Mouse (Mus musculus): ENCODE measurements around the gene Olfr288. TPM values are rescaled to one million over a fixed set of nuclear protein-coding genes. Genes with fewer than 3 reads are reported as not detected.
A peak's percentile ranks its signal among the peaks of the same experiment; 100 is the strongest.

Gene Olfr288
- polyA plus RNA-seq, 1 experiment from 2014 or later, result not detected

DNA sequence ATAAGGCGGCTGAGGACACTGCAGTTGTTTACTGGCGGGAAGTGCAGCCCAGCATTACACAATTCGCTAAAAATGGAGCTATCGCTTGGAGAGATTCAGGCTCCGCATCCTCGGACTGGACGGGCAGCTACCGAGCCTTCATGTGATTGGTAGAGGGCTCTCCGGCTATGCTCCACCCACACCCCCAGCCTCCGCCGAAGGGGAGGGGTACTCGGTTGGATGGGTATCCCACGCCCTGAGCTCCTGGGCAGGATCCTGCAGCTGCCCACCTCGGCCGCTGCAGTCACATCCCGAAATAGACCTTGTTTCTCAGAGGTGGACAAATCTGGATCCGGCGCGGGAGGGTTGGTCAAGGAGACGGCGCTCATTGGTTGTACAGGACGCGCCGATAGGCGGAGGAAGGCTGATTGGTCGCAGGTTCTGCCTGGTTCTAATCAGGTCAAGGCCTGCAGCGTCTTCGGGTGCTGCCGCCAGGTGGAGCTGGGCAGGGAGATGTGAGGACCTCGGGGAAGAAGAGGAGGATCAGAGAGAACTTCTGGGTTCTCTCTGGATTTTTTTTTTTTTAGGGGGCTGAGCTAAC is 14.1 kb downstream of the Olfr288 start:
- ATAC-seq, result peak; percentile 98
- Histone ChIP-seq H3K27me3 (peaks cover 22% of the 10 kb centered on the region), H3K4me2 (replicated peaks) (peak overlapping the region; percentile 73), H3K4me3 (replicated peaks) (peak overlapping the region; percentile 50), H3K27ac (peak overlapping the region; percentile 76), H3K4me1 (replicated peaks) (peaks cover 9% of the 10 kb centered on the region), H3K36me3 (no peaks in the 10 kb centered on the region), H3K9me3 (no peaks in the 10 kb centered on the region), H3K9ac (replicated peaks) (peak overlapping the region; percentile 63)
- WGBS, result under 1% methylated on average over 30 of the region's 30 CpGs

DNA sequence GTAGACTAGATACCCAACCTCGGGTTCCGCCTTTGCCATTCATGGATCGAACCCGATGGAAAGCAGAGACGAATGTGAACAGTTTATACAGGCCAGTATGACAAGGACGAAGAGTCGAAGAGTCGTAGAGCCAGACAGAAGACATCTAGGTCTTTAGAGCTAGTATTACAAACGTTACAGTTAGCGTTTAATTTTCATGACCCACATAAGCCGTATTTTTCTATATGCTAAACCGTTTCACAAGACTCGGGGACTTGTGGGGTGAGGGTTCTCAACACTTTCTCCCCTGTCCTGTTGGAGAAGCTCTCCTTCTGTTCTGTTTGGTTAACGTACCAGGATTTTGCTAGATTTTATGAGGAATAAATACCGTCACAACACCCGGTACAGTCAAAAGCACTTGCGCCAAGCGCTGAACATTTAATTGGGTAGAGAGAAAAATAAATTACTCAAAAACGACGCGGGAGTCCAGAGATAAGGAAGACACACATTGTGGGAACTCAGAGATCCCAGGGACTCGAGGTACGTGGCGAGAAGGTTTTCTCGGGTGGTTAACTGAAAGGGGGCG is 14.7 kb downstream of the Olfr288 start:
- WGBS, result 4% methylated on average over 26 of the region's 26 CpGs
- H3K4me3 ChIP-seq (replicated peaks), result peak overlapping the region; percentile 50
- H3K27ac ChIP-seq, result peak overlapping the region; percentile 76
- peaks cover 9% of the 10 kb centered on the region for H3K4me1 ChIP-seq (replicated peaks)
- peak overlapping the region; percentile 63 for H3K9ac ChIP-seq (replicated peaks)
- H3K9me3 ChIP-seq, result no peaks in the 10 kb centered on the region
- ATAC-seq, result no peak
- H3K4me2 ChIP-seq (replicated peaks), result peak overlapping the region; percentile 73
- no peaks in the 10 kb centered on the region for H3K36me3 ChIP-seq
- H3K27me3 ChIP-seq, result peaks cover 26% of the 10 kb centered on the region

DNA sequence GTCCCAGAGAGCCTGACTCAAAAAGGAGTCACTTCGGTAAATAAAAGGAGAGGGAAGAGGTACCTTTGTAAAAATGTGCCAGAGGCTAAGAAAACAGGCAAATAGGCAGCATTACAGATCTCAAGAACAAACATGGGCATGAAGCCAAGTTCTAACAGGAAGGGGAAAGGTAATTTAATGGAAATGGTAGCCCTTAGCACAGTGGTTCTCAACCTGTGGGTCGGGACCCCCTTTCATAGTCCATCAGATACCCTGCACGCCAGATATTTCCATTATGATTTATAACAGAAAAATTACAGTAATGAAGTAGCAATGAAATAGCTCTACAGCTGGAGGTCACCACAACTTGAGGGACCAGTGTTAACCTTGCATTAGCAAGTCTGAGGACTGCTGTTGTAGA is 18.0 kb downstream of the Olfr288 start:
- Histone ChIP-seq H3K27me3 (peaks cover 32% of the 10 kb centered on the region), H3K4me1 (replicated peaks) (peaks cover 19% of the 10 kb centered on the region), H3K36me3 (no peaks in the 10 kb centered on the region), H3K4me3 (replicated peaks) (no peak overlapping the region), H3K4me2 (replicated peaks) (no peak overlapping the region), H3K9ac (replicated peaks) (no peak overlapping the region), H3K9me3 (no peaks in the 10 kb centered on the region), H3K27ac (no peak overlapping the region)
- no peak for ATAC-seq
- WGBS, result 78% methylated on average over 3 of the region's 3 CpGs

DNA sequence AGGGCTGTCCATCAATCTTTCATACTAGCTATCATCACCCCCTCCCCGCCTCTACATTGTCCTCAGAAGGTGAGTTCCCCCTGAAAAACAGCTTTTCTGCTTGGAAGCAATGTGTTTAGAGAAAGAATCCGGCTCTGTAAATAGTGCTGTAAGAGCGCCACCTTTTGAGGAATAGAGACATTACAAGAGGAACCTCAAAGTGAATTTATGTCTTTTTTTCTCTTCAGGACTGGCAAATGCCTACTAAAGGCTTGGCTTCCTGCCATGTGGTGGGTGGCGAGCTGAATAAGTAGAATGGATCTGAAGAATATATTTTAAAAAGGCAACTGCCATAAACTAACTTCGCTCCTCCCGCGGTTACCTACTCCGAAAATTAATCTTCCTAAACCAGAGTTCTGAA is 21.5 kb downstream of the Olfr288 start:
- no peak for ATAC-seq
- Histone ChIP-seq H3K9ac (replicated peaks) (no peak overlapping the region), H3K36me3 (no peaks in the 10 kb centered on the region), H3K27me3 (peaks cover 34% of the 10 kb centered on the region), H3K4me2 (replicated peaks) (no peak overlapping the region), H3K27ac (no peak overlapping the region), H3K4me1 (replicated peaks) (peaks cover 43% of the 10 kb centered on the region), H3K9me3 (no peaks in the 10 kb centered on the region), H3K4me3 (replicated peaks) (no peak overlapping the region)
- 36% methylated on average over 8 of the region's 8 CpGs for WGBS

DNA sequence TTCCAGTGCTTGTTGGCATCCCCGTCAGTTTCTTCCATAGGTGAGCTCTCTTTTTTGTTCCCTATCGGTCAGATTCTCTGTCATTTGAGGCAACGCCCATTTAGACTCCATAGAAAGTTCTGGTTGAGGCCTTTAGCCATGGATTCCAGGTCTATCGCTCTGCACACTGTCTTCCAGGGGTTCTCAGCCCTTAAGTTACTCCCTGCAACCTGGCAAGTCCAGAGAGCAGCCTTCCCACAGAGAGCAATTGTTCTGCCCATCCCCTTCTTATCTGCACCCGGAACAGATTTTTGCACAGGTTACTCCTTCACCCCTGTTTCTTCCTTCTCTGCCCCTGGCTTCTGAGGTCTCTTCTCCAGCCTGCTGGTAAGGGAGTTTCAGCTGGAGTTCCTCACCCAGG is 23.2 kb downstream of the Olfr288 start:
- no peak overlapping the region for H3K4me3 ChIP-seq (replicated peaks)
- H3K9me3 ChIP-seq, result no peaks in the 10 kb centered on the region
- WGBS, result 70% methylated on average over 5 of the region's 5 CpGs
- no peak for ATAC-seq
- H3K27me3 ChIP-seq, result peaks cover 39% of the 10 kb centered on the region
- H3K27ac ChIP-seq, result no peak overlapping the region
- no peak overlapping the region for H3K9ac ChIP-seq (replicated peaks)
- peaks cover 53% of the 10 kb centered on the region for H3K4me1 ChIP-seq (replicated peaks)
- no peak overlapping the region for H3K4me2 ChIP-seq (replicated peaks)
- no peaks in the 10 kb centered on the region for H3K36me3 ChIP-seq

DNA sequence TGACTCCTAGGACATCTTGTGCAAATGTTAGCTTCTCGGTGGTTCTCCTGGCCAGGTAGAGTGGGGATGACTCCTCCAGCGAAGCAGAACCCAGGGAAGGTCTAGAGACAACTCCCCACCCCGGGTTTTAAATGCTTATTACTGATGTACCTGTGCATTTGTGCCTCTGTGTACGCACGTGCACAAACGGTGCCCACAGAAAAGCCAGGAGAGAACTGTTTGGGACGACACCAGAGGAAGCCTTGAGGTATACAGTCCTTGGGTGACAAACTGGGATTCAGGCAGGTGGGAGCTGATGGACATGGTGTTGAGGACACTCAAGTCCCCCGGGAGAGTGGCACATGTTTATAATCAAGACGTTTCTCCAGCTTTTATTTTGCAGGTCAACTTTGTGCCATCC is 24.4 kb downstream of the Olfr288 start:
- Histone ChIP-seq H3K27me3 (peaks cover 31% of the 10 kb centered on the region), H3K36me3 (no peaks in the 10 kb centered on the region), H3K9me3 (no peaks in the 10 kb centered on the region), H3K4me2 (replicated peaks) (peak overlapping the region; percentile 84), H3K27ac (no peak overlapping the region), H3K4me3 (replicated peaks) (peak overlapping the region; percentile 64), H3K4me1 (replicated peaks) (peaks cover 62% of the 10 kb centered on the region), H3K9ac (replicated peaks) (peak overlapping the region; percentile 10; the same call in 1 of the 2 replicates)
- WGBS, result 76% methylated on average over 9 of the region's 9 CpGs
- ATAC-seq, result no peak

DNA sequence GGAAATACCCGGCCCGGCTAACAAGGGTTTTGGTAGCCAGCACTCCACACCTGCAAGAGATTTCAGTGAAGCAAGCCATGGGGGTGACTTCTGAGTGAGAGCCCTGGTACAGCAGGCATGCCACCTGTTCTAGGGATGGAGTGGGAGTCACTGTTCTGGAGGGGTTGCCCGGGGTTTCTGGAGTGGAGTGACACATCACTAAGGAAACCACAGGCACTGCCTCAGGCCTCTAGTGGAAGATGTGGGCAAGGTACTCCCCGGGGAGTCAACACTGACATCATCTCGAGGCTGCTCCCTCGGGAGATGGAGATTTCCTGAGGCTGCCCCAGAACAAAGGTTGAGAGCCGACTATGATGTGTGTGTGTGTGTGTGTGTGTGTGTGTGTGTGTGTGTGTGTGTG is 25.0 kb downstream of the Olfr288 start:
- Histone ChIP-seq H3K27ac (no peak overlapping the region), H3K9me3 (no peaks in the 10 kb centered on the region), H3K27me3 (peaks cover 34% of the 10 kb centered on the region), H3K4me1 (replicated peaks) (peaks cover 62% of the 10 kb centered on the region), H3K9ac (replicated peaks) (peak overlapping the region; percentile 77; the same call in 1 of the 2 replicates), H3K4me2 (replicated peaks) (peak overlapping the region; percentile 84), H3K4me3 (replicated peaks) (peak overlapping the region; percentile 64), H3K36me3 (no peaks in the 10 kb centered on the region)
- 33% methylated on average over 7 of the region's 7 CpGs for WGBS
- ATAC-seq, result no peak

DNA sequence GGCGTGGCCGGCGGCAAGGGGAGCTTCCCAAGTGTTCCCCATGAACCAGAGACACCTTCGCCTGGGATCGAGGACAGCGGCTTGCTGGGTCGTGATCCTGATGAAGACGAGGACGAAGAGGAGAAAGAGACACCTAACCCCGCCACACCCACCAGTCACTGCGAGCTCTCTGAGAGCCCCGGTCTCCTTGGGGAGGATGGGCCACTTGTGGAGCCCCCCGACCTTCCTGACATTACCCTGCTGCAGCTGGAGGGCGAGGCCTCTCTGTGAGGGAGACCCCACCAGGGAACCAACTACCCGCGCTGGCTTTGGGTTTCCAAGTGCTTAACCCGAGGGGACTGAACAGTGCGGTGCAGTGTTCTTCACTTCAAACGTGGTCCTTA is 26.7 kb downstream of the Olfr288 start:
- Histone ChIP-seq H3K27ac (no peak overlapping the region; the same call in 1 of the 2 replicates), H3K4me3 (replicated peaks) (peak overlapping the region; percentile 64), H3K4me1 (replicated peaks) (peaks cover 58% of the 10 kb centered on the region), H3K27me3 (peaks cover 32% of the 10 kb centered on the region), H3K36me3 (no peaks in the 10 kb centered on the region), H3K4me2 (replicated peaks) (peak overlapping the region; percentile 84), H3K9ac (replicated peaks) (peak overlapping the region; percentile 77), H3K9me3 (no peaks in the 10 kb centered on the region)
- WGBS, result 3% methylated on average over 19 of the region's 19 CpGs
- ATAC-seq, result no peak

DNA sequence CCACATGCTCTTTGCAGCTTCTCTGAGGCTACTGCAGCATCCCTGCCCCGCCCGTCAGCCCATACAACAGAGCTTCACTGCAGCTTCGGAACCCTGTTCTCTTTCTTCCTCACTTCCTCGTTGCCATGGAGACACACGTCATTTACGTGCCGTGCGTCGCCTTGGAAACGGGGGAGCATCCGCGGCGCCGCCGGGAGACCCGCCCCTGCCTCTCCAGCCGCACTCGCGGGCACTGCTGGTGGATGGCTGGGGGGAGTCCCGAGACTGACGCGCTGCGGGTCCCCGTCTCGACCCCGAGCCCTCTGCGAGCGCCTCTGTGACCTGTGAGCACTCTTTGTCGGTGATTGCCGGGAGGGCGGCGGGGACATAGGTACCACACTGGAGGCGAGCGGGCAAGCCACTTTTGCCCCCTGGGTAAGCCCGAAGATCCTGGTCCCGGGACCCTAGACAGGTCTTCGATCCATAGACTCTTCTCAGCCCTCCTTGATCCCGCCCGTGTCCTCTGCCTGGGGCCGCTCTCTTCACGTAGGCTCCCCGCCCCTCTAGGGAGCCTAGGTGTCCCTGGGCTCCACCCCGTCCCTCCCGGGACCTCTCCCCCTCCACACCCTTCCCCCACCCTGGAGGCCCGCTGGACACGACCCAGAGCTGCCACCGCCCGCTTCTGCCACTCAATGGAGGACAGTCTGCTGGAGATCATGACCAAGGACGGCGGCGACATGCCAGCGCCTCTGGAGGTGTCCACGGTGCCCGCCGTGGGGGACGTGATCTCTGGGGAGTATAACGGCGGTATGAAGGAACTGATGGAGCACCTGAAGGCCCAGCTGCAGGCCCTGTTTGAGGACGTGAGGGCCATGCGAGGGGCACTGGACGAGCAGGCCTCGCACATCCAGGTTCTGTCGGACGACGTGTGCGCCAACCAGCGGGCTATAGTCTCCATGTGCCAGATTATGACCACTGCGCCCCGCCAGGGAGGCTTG is 27.4 kb downstream of the Olfr288 start:
- Histone ChIP-seq H3K9me3 (no peaks in the 10 kb centered on the region), H3K27me3 (peaks cover 29% of the 10 kb centered on the region), H3K4me3 (replicated peaks) (peak overlapping the region; percentile 64), H3K4me1 (replicated peaks) (peaks cover 54% of the 10 kb centered on the region), H3K9ac (replicated peaks) (peak overlapping the region; percentile 77), H3K27ac (peak overlapping the region; percentile 97), H3K4me2 (replicated peaks) (peak overlapping the region; percentile 84), H3K36me3 (no peaks in the 10 kb centered on the region)
- under 1% methylated on average over 69 of the region's 69 CpGs for WGBS
- peak; percentile 96 for ATAC-seq

DNA sequence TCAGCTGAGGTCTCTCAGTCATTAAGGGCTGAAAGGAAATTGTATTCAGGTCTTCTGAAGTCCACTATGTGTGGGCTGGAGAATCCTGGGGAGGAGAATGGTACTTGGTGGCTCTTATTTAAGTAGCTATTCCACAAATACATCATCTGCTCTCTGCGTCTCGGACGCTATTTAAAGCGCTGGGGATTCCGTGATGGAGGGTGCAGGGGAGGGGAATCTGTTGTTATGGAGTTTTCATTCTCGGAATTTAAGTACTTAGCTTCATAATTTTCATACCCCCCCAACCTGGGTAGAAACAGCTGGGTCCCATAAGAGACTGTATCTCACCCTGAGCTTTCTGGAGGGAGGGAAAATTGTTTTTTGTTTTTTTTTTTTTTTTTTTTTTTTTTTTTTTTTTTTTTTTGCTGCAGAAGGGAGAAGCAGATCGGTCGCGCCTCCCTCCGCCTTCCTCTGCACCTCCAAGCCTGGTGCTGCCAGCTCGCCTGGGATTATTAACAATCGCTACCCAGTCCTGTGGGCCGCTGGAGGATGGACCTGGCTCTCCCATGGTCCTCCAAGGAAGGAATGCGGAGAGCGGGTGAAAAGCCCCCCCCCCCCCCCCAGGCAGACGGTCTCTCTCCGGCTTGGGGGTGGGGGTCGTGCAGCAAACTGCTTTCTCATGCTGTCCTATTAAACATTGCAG is 28.2 kb downstream of the Olfr288 start, which contains the start of gene Ccdc184:
Gene Ccdc184 (plus strand): TSS at position 196 of the 682 bp plus-strand sequence.
- H3K27me3 ChIP-seq, result peaks cover 29% of the 10 kb centered on the region
- peak within 1 kb of the TSS; percentile 64 for H3K4me3 ChIP-seq (replicated peaks)
- peak within 1 kb of the TSS; percentile 84 for H3K4me2 ChIP-seq (replicated peaks)
- H3K4me1 ChIP-seq (replicated peaks), result peaks cover 50% of the 10 kb centered on the region
- no peaks in the 10 kb centered on the region for H3K9me3 ChIP-seq
- peak within 1 kb of the TSS; percentile 77 for H3K9ac ChIP-seq (replicated peaks)
- peak within 1 kb of the TSS; percentile 97 for H3K27ac ChIP-seq
- ATAC-seq, result peak; percentile 86
- no peaks in the 10 kb centered on the region for H3K36me3 ChIP-seq
- under 1% methylated on average over 18 of the region's 18 CpGs for WGBS

DNA sequence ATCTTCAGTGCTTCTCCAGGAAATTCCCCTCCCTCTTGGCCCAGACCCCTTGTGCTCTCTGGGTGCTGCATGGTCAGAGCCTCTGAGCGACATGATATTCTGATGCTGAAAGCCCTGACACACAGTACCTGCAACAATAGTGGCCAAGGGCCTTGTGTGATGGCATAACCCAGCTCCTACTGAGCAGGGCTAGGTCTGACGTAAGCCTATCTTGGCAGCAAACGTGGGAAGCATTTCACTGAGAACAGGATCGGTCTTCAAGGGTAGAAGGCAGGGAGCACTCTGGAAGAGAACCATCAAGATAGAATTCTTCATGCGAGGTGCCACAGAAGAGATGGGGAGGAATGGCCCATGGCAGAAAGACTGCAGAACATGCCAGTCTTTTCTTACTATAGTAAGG is 29.8 kb downstream of the Olfr288 start, which contains the start of gene Asb8:
Gene Asb8 (minus strand): TSS at position 101 of the 400 bp plus-strand sequence.
- H3K27ac ChIP-seq, result no peak within 1 kb of the TSS
- no peak within 1 kb of the TSS for H3K4me3 ChIP-seq (replicated peaks)

More for the DNA sequence above, 29.8 kb downstream of the Olfr288 start, which contains the start of gene Asb8:
- Histone ChIP-seq H3K4me1 (replicated peaks) (peaks cover 36% of the 10 kb centered on the region), H3K27me3 (peaks cover 29% of the 10 kb centered on the region), H3K4me2 (replicated peaks) (peak within 1 kb of the TSS; percentile 84; the same call in 1 of the 2 replicates), H3K36me3 (no peaks in the 10 kb centered on the region), H3K9me3 (no peaks in the 10 kb centered on the region), H3K9ac (replicated peaks) (no peak within 1 kb of the TSS)
- 89% methylated on average over 5 of the region's 5 CpGs for whole genome bisulfite sequencing
- ATAC-seq, result no peak

Data from midbrain, embryonic 13.5 days (tissue).